Mouse (Mus musculus): Measurements from ENCODE around the gene Nek7. TPM values are rescaled to one million over a fixed set of nuclear protein-coding genes. Genes with fewer than 3 reads are reported as not detected.

Nek7 gene
- polyA plus RNA-seq, 1 experiment from 2014 or later = 72.7 TPM

DNA sequence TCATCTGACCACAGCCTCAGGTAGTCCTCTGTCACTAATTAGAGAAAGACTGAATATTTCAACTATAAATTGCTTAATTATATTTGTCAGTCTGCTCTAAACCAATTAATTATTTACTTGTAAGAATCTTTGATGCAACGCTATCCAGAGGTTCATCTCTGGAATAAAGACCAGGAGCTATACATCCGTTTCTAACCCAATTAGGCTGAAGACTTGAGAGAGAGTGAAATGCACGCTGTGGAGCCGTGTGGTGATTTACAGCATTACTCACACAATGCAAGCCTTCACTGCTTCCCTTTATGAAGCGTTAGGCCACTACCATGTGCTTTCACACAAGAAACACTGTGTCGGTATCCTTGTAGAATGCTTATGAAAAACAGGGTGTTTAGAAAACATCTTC, 96.0 kb downstream of the Nek7 start:
- ChIA-PET CTCF (no interaction called here), POLR2A (no interaction called here)
- TF ChIP-seq CTCF (IDR thresholded peaks at IDR 0.05) = no peak
- ATAC-seq (peak; percentile 44), DNase-seq (ENCODE audit: low read depth, low spot score) (no peak)
- no peaks in the 10 kb centered on the region for H3K27me3 ChIP-seq
- in situ Hi-C loops (cut with MboI; ENCODE audit: low pct_unique_long_range_greater_than_20kb) = no loop called here

DNA sequence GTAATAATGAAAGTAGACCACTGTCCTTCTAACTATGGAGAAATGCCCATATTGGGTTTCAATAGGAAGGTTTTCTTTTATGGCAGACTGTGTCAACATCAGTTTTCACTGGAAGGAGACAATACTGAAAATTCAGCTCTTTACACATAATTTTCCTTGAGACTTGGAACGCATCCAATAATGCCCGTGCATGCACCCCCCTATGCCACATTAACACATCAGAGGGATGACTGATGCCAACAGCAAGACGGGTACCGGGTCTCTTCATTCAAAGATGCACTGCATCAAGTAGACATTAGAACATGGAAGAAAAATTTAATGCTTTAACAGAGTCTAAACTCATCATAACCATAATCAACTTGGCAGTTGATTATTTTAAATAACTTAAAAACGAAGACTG, 101.7 kb downstream of the Nek7 start:
- ATAC-seq (no peak), DNase-seq (ENCODE audit: low read depth, low spot score) (no peak)
- CTCF ChIA-PET = no interaction called here
- POLR2A ChIA-PET = no interaction called here
- no peak for TF ChIP-seq CTCF (IDR thresholded peaks at IDR 0.05)
- in situ Hi-C loops (cut with MboI; ENCODE audit: low pct_unique_long_range_greater_than_20kb) = no loop called here
- no peaks in the 10 kb centered on the region for H3K27me3 ChIP-seq

DNA sequence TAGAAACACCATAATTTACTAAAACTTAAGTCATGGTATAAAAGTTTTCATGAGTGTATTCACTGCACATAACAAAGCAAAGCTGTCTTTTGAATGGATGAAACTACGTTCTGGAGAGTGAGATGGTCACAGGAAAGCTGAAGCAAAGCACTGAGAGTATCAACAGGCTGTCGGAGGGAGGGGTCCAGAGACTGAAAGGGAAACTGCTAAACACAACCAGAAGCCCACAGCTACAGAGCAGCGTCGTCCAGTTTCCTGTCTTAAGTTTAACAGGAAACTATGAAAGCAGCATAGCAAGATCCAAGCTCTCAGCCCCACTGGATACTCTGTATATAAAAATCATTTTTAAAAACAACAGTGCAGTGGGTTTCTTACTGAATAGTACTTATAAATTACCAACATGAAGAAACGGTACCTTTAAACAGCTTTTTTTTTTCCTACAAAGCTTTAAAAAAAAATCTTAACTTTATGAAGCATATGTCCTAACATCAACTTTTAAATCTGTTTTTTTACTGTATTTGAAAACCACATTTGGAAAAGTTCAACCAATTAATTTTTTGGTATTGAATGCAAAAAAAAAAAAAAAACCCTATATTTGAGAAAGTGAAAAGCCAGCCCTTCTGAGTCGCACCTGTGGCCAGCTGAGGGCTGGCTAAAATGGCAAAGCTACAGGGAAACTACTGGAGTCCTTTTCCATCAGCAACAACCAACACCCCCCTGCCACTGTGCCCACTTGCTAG, 102.4 kb downstream of the Nek7 start:
- in situ Hi-C loops (cut with MboI; ENCODE audit: low pct_unique_long_range_greater_than_20kb) = no loop called here
- no peaks in the 10 kb centered on the region for H3K27me3 ChIP-seq
- no peak for ATAC-seq
- CTCF ChIA-PET = interaction anchor here (0.9 to 1.3 kb wide), 2 partner anchors 103 to 189 kb away, joined by 3 read pairs; partner anchors contain the start of gene Nek7
- no peak for TF ChIP-seq CTCF (IDR thresholded peaks at IDR 0.05)
- POLR2A ChIA-PET = interaction anchor here (0.7 kb wide), 1 partner anchor 357 kb away, joined by 5 read pairs; no protein-coding TSS in a partner anchor
- no peak for DNase-seq (ENCODE audit: low read depth, low spot score)

DNA sequence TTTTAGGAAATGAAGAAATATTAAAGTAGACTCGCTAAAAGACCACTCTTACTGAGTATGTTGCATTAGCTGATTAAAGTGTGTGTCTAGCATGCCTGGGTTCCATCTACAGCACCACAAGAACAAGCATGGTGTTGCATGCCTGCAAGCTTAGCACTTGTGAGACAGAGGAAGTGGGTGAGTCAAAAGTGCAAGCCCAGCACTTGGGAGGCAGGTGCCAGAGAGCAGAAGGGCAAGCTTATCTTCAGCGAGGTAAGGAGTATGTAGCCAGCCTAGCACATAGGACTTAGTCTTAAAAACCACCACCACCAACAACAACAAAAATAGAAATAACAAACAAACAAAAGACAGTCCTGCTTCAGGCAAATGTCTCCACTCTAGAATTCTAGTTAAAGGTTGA, 103.0 kb downstream of the Nek7 start:
- in situ Hi-C loops (cut with MboI; ENCODE audit: low pct_unique_long_range_greater_than_20kb) = no loop called here
- POLR2A ChIA-PET = interaction anchor here (0.7 kb wide), 1 partner anchor 358 kb away, joined by 5 read pairs; no protein-coding TSS in a partner anchor
- ATAC-seq (no peak), DNase-seq (ENCODE audit: low read depth, low spot score) (no peak)
- H3K27me3 ChIP-seq = no peaks in the 10 kb centered on the region
- CTCF ChIA-PET = interaction anchor here (0.9 to 1.3 kb wide), 3 partner anchors 20 to 188 kb away, joined by 3 to 4 read pairs (median 3); partner anchors contain the start of gene Nek7
- TF ChIP-seq CTCF (IDR thresholded peaks at IDR 0.05) = no peak

DNA sequence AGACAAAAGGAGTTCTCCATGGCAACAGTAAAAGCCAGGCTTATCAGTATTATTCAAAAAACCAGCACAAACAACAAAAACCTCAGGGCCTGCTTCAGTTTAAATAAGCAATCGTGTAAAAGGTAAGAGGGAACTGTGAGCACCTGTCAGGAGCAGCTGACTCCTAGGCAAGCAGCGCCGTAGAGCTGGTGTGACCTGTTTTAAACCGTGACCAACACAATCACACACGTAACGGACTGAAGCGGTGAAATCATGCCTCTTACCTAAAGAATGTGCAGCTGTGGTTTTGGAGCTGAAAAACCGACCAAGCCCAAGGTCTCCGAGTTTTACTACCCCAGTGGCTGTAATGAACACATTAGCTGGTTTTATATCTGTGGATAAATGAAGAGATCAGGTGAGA, 104.6 kb downstream of the Nek7 start:
- no peak for ATAC-seq
- no peak for TF ChIP-seq CTCF (IDR thresholded peaks at IDR 0.05)
- DNase-seq (ENCODE audit: low read depth, low spot score) = no peak
- ChIA-PET POLR2A (no interaction called here), CTCF (no interaction called here)
- H3K27me3 ChIP-seq = no peaks in the 10 kb centered on the region
- in situ Hi-C loops (cut with MboI; ENCODE audit: low pct_unique_long_range_greater_than_20kb) = no loop called here

DNA sequence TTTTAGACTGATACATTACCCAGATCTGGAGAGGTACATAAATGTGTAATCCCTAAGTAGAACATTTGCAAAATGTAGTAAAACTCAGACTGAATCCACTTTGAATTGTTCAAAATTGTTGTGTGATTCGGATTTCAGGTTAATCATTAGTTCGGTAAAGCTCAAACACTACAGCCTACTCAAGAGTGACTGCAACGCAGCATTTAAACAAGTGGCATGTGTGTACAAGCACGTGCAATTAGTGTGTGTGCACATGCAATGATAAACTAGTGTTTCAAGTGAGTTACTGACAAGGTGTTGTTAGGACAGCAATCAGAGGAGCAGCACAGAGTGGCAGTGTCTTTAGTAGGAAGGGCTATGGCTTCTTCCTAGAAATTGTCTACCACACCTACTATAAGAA, 106.0 kb downstream of the Nek7 start:
- POLR2A ChIA-PET = no interaction called here
- ATAC-seq = no peak
- in situ Hi-C loops (cut with MboI; ENCODE audit: low pct_unique_long_range_greater_than_20kb) = no loop called here

DNA sequence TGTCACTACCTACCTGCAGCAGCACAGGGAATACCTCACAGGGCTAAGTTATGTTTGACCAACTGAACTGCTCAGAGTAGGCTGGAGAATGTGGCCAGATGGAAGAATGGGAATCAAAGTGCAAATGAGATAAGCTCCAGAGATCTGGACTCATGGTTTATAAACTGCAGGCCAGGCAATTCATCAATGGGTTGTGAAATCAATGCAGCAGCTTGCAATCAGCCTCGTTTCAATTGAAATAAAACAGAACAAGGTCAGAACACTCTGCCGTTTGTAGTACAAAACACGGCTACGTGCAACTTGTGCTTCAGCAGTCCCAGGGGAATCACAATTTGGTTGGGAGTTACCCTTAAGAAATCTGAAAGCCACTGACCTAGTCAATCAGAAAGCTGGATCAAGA, 109.4 kb downstream of the Nek7 start:
- POLR2A ChIA-PET = interaction anchor here (0.6 kb wide), 1 partner anchor 336 kb away, joined by 5 read pairs; no protein-coding TSS in a partner anchor
- in situ Hi-C loops (cut with MboI; ENCODE audit: low pct_unique_long_range_greater_than_20kb) = no loop called here
- DNase-seq (ENCODE audit: low read depth, low spot score) (no peak), ATAC-seq (no peak)
- TF ChIP-seq CTCF (IDR thresholded peaks at IDR 0.05) = no peak
- H3K27me3 ChIP-seq = no peaks in the 10 kb centered on the region
- CTCF ChIA-PET = interaction anchor here (1.0 kb wide), 1 partner anchor 15 kb away, joined by 3 read pairs; no protein-coding TSS in a partner anchor

More for the DNA sequence above, 106.0 kb downstream of the Nek7 start:
- no peaks in the 10 kb centered on the region for H3K27me3 ChIP-seq
- CTCF ChIA-PET = interaction anchor here (1.0 kb wide), 1 partner anchor 24 kb away, joined by 3 read pairs; no protein-coding TSS in a partner anchor
- TF ChIP-seq CTCF (IDR thresholded peaks at IDR 0.05) = no peak
- no peak for DNase-seq (ENCODE audit: low read depth, low spot score)

DNA sequence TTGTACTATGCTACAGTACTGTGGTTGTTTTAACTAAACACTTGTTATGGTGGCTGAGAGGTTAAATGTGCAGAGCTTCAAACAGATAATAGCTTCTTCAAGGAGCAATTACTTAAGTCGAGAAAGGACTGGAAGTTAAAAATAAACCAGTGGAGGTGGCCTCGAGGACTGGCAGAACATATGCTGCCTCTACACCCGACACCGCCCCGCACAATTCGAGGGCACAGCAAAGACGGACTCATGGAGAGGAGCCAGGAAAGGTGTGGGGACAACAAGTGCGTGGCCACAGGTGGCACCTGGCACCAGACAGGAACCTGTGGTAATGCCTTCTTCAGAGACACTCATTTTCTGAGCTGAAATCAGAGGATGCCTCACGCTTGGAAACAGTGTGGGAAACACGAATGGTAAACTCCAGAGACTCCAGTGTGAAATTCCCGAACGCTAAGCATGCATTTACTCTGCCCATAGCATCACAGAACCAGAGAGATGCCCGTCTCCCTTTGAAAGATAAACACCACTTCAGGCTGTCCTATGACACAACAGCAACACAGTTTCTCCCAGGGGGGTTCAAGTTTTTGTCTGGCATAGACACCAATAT, 112.4 kb downstream of the Nek7 start:
- in situ Hi-C loops (cut with MboI; ENCODE audit: low pct_unique_long_range_greater_than_20kb) = no loop called here
- ChIA-PET POLR2A (no interaction called here), CTCF (interaction anchor here (1.4 to 1.8 kb wide), 3 partner anchors 14 to 113 kb away, joined by 4 to 5 read pairs (median 5); partner anchors contain the start of gene Nek7)
- no peak for TF ChIP-seq CTCF (IDR thresholded peaks at IDR 0.05)
- peak; percentile 58 for ATAC-seq
- no peak for DNase-seq (ENCODE audit: low read depth, low spot score)
- H3K27me3 ChIP-seq = no peaks in the 10 kb centered on the region

DNA sequence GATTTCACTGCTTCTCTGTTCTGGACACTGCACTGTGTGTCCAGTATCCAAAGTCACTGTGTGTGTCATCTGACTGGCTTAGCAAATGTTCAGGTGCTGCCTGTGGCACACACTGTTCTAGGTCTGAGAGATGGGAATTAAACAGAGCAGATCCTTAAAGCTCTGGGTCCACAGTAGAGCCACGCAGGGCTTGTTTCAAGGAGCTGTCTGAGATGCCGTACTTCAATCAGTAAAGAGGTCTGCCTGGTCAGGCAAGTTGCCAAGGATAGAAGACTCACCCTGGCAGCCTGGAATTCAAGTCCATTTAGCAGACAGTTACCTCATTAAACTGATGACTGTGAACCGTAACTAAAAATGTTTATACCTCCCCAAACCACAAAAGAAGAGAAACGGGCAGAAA, 112.9 kb downstream of the Nek7 start:
- CTCF ChIA-PET = interaction anchor here (1.4 to 1.8 kb wide), 3 partner anchors 14 to 113 kb away, joined by 4 to 5 read pairs (median 5); partner anchors contain the start of gene Nek7
- ATAC-seq = peak; percentile 84
- in situ Hi-C loops (cut with MboI; ENCODE audit: low pct_unique_long_range_greater_than_20kb) = no loop called here
- no peak for TF ChIP-seq CTCF (IDR thresholded peaks at IDR 0.05)
- POLR2A ChIA-PET = no interaction called here
- peak; percentile 96 for DNase-seq (ENCODE audit: low read depth, low spot score)
- no peaks in the 10 kb centered on the region for H3K27me3 ChIP-seq

DNA sequence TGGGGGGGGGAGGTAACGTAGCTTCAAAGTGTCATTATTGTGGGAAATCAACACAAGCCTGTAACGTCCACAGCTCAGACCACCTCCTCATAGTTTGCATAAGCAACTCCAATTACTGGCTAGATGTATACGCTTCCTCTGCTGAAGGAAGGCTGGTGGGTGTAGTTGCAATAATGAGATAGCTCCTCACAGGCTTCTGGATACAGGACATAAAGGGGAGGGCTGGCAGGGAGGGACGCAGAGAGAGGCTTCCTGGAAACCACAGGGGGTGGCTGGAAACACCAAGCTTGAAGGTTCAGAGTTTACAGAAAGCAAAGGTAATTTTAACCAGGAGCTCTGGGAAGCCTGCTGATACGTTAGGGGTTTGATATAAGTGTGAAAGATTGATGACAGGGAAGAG, 115.7 kb downstream of the Nek7 start:
- no peak for TF ChIP-seq CTCF (IDR thresholded peaks at IDR 0.05)
- ChIA-PET POLR2A (no interaction called here), CTCF (interaction anchor here (1.3 kb wide), 1 partner anchor 174 kb away, joined by 3 read pairs; no protein-coding TSS in a partner anchor)
- ATAC-seq (no peak), DNase-seq (ENCODE audit: low read depth, low spot score) (no peak)
- no peaks in the 10 kb centered on the region for H3K27me3 ChIP-seq
- in situ Hi-C loops (cut with MboI; ENCODE audit: low pct_unique_long_range_greater_than_20kb) = no loop called here

DNA sequence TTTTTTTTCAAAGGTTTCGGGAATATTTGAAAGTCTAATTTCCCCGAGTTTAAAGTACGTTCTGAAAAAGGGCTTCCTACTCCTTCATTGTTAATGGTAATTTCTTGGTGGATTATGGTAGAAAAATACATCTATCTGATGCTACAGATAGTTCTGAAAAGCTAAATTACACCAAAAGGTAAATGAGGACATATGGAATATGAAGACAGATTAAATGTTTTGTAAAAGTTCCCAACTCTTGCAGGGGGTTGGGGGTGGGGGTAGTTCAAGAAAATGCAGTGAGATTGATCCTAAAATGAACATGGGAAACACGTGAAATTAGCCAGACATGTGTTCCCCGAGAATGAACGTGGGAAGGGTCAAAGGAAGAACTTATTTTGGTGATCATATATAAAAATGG, 119.2 kb downstream of the Nek7 start:
- ChIA-PET CTCF (no interaction called here), POLR2A (no interaction called here)
- in situ Hi-C loops (cut with MboI; ENCODE audit: low pct_unique_long_range_greater_than_20kb) = no loop called here
- TF ChIP-seq CTCF (IDR thresholded peaks at IDR 0.05) = no peak
- DNase-seq (ENCODE audit: low read depth, low spot score) = no peak
- no peak for ATAC-seq
- no peaks in the 10 kb centered on the region for H3K27me3 ChIP-seq

All from Patski (cell line).